Mouse (Mus musculus) cerebellum, postnatal 4 days (tissue): ENCODE measurements around the gene Pkp4.

ENCODE experiments used
- DNase-seq, 2 experiments: peaks; one replicate each; pipeline ENCODE4 v3.0.0; 2022; ENCODE audit warnings: low spot score in 2 of 2, mixed read lengths in 1 of 2

Gene Pkp4

GRCm38 (mm10) chr2:59272713-59273112, 112.1 kb downstream of the Pkp4 start:
- DNase-seq, result no peak

- no peak for DNase-seq
Measured at GRCm38 (mm10) chr2:59280914-59281562, 120.4 kb downstream of the Pkp4 start.

- DNase-seq, result no peak
Measured at GRCm38 (mm10) chr2:59282966-59283365, 122.3 kb downstream of the Pkp4 start.

- no peak for DNase-seq
Measured at GRCm38 (mm10) chr2:59284216-59284615, 123.6 kb downstream of the Pkp4 start.

- DNase-seq, result no peak
Measured at GRCm38 (mm10) chr2:59284734-59285490, 124.3 kb downstream of the Pkp4 start.

- DNase-seq, result no peak
Measured at GRCm38 (mm10) chr2:59285581-59285980, 124.9 kb downstream of the Pkp4 start.

- peak in 1 of 2 experiments; percentile 14 for DNase-seq
Measured at GRCm38 (mm10) chr2:59286247-59286646, 125.6 kb downstream of the Pkp4 start.

GRCm38 (mm10) chr2:59287630-59288029, 127.0 kb downstream of the Pkp4 start:
- no peak for DNase-seq

GRCm38 (mm10) chr2:59289411-59289810, 128.8 kb downstream of the Pkp4 start:
- no peak for DNase-seq

GRCm38 (mm10) chr2:59290391-59290790, 129.7 kb downstream of the Pkp4 start:
- no peak for DNase-seq

- no peak for DNase-seq
Measured at GRCm38 (mm10) chr2:59299831-59300230, 139.2 kb downstream of the Pkp4 start.

- DNase-seq, result peak in 1 of 2 experiments; percentile 11
Measured at GRCm38 (mm10) chr2:59301671-59302070, 141.0 kb downstream of the Pkp4 start.

- DNase-seq, result no peak
Measured at GRCm38 (mm10) chr2:59302430-59302829, 141.8 kb downstream of the Pkp4 start.

- no peak for DNase-seq
Measured at GRCm38 (mm10) chr2:59303530-59304063, 142.9 kb downstream of the Pkp4 start.

GRCm38 (mm10) chr2:59307302-59307701, 146.7 kb downstream of the Pkp4 start:
- DNase-seq, result no peak

GRCm38 (mm10) chr2:59308055-59308454, 147.4 kb downstream of the Pkp4 start:
- no peak for DNase-seq

- no peak for DNase-seq
Measured at GRCm38 (mm10) chr2:59313293-59313692, 152.6 kb downstream of the Pkp4 start.

GRCm38 (mm10) chr2:59318631-59319030, 158.0 kb downstream of the Pkp4 start:
- no peak for DNase-seq

- DNase-seq, result no peak
Measured at GRCm38 (mm10) chr2:59327946-59328345, 167.3 kb downstream of the Pkp4 start.

GRCm38 (mm10) chr2:59331093-59331492, 170.4 kb downstream of the Pkp4 start:
- DNase-seq, result no peak

- DNase-seq, result no peak
Measured at GRCm38 (mm10) chr2:59332523-59332922, 171.9 kb downstream of the Pkp4 start.

- no peak for DNase-seq
Measured at GRCm38 (mm10) chr2:59338501-59338900, 177.9 kb downstream of the Pkp4 start.

GRCm38 (mm10) chr2:59338926-59339325, 178.3 kb downstream of the Pkp4 start:
- no peak for DNase-seq
